In genomic region chr15:79074913-79075532, GRCm38 (mm10) we compare ENCODE assay signal across 8 mouse cellular contexts. TPM values are rescaled to one million over a fixed set of nuclear protein-coding genes. Genes with fewer than 3 reads are reported as not detected.
DNase-seq lines count a peak whose midpoint lies in the region; ATAC-seq and TF ChIP-seq lines count a peak whose summit lies in the region.

Gene Eif3l (plus strand): TSS chr15:79075179.

- peaks cover 19% of the 10 kb centered on the region for H3K4me1 ChIP-seq in heart, embryonic 13.5 days
- H3K4me1 ChIP-seq in liver, embryonic 14.5 days (replicated peaks; ENCODE audit: control insufficient read depth in 2 of 2, insufficient read depth in 2 of 2, low read length in 1 of 2) = peaks cover 8 to 15% of the 10 kb centered on the region in 2 experiments
- H3K4me1 ChIP-seq in neural tube, embryonic 11.5 days (ENCODE audit: control insufficient read depth, insufficient read depth, low read length) = peaks cover 14% of the 10 kb centered on the region
- no peaks in the 10 kb centered on the region for H3K4me1 ChIP-seq in stomach, postnatal 0 days (replicated peaks; ENCODE audit: control insufficient read depth, insufficient read depth)

- peaks cover 41% of the 10 kb centered on the region for H3K36me3 ChIP-seq in heart, embryonic 13.5 days
- H3K36me3 ChIP-seq in liver, embryonic 14.5 days (replicated peaks; ENCODE audit: control insufficient read depth, insufficient read depth, low read depth) = peaks cover 36% of the 10 kb centered on the region
- H3K36me3 ChIP-seq in neural tube, embryonic 11.5 days (ENCODE audit: control insufficient read depth, insufficient read depth, low read length) = peaks cover 13% of the 10 kb centered on the region
- peaks cover 13% of the 10 kb centered on the region for H3K36me3 ChIP-seq in stomach, postnatal 0 days (ENCODE audit: control insufficient read depth, insufficient read depth, low read length)

- peak within 1 kb of the TSS; percentile 97 for H3K4me2 ChIP-seq in heart, embryonic 13.5 days
- peak within 1 kb of the TSS; percentile 97 for H3K4me2 ChIP-seq in liver, embryonic 14.5 days (ENCODE audit: low read depth)
- H3K4me2 ChIP-seq in neural tube, embryonic 11.5 days (ENCODE audit: low read depth) = peak within 1 kb of the TSS; percentile 80
- peak within 1 kb of the TSS; percentile 75 for H3K4me2 ChIP-seq in stomach, postnatal 0 days (replicated peaks; ENCODE audit: low read depth)

- H3K9ac ChIP-seq in heart, embryonic 13.5 days = peak within 1 kb of the TSS; percentile 94
- H3K9ac ChIP-seq in liver, embryonic 14.5 days (replicated peaks) = peak within 1 kb of the TSS; percentile 73
- H3K9ac ChIP-seq in neural tube, embryonic 11.5 days (ENCODE audit: low read length) = peak within 1 kb of the TSS; percentile 63
- H3K9ac ChIP-seq in stomach, postnatal 0 days (ENCODE audit: low read length) = peak within 1 kb of the TSS; percentile 84

- H3K27me3 ChIP-seq in heart, embryonic 13.5 days (replicated peaks) = no peaks in the 10 kb centered on the region; the same call in 1 of the 2 replicates
- H3K27me3 ChIP-seq in liver, embryonic 14.5 days (ENCODE audit: control insufficient read depth, insufficient read depth, low read length) = no peaks in the 10 kb centered on the region
- H3K27me3 ChIP-seq in neural tube, embryonic 11.5 days (ENCODE audit: control insufficient read depth, insufficient read depth, low read length) = no peaks in the 10 kb centered on the region
- H3K27me3 ChIP-seq in stomach, postnatal 0 days (ENCODE audit: control insufficient read depth, insufficient read depth, low read length) = no peaks in the 10 kb centered on the region

- TF ChIP-seq EP300 in liver, embryonic 14.5 days (IDR thresholded peaks at IDR 0.05; ENCODE audit: low read depth) = no peak
- TF ChIP-seq EP300 in stomach, postnatal 0 days (optimal IDR thresholded peaks at IDR 0.05) = no peak

- peak; percentile 94 for ATAC-seq in erythroid progenitor cell, adult 5-6 weeks (replicated peaks; ENCODE audit: low FRiP score, poor library complexity, severe bottlenecking)
- peak; percentile 70 for ATAC-seq in heart, embryonic 13.5 days (ENCODE audit: extremely low read depth, insufficient number of reproducible peaks, low FRiP score, low TSS enrichment)
- peak; percentile 81 for ATAC-seq in liver, embryonic 14.5 days (ENCODE audit: insufficient read depth)
- ATAC-seq in neural tube, embryonic 11.5 days (ENCODE audit: insufficient read depth, low FRiP score, low TSS enrichment) = peak; percentile 69; the same call in 1 of the 2 replicates
- peak; percentile 80 for ATAC-seq in stomach, postnatal 0 days (ENCODE audit: low FRiP score, low TSS enrichment)

- H3K27ac ChIP-seq in heart, embryonic 13.5 days (replicated peaks) = peak within 1 kb of the TSS; percentile 91
- H3K27ac ChIP-seq in liver, embryonic 14.5 days = peak within 1 kb of the TSS; percentile 67
- 0 out of 2 replicates have a peak within 1 kb of the TSS, but pooled peaks have one; percentile 23 for H3K27ac ChIP-seq in neural tube, embryonic 11.5 days (ENCODE audit: low read depth, low read length)
- peak within 1 kb of the TSS; percentile 83 for H3K27ac ChIP-seq in stomach, postnatal 0 days (replicated peaks)

- peak; percentile 90 for DNase-seq in CD4-positive, CD25-positive, alpha-beta regulatory T cell, adult 2 months (ENCODE audit: low read depth, low spot score)
- DNase-seq in brain, embryonic 18.5 days (ENCODE audit: low read depth, low spot score) = peak; percentile 77
- DNase-seq in kidney, postnatal 10 days = peak; percentile 94
- peak; percentile 71 to 73 (median 71) for DNase-seq in liver, embryonic 14.5 days (ENCODE audit: low read depth in 3 of 3, low spot score in 3 of 3)
- DNase-seq in neural tube, embryonic 11.5 days (ENCODE audit: low spot score) = peak; percentile 90
- DNase-seq in stomach, postnatal 0 days (ENCODE audit: low spot score) = peak; percentile 91

- peak; percentile 52 for TF ChIP-seq CTCF in liver, embryonic 14.5 days (IDR thresholded peaks at IDR 0.05; ENCODE audit: low read depth)
- TF ChIP-seq CTCF in stomach, postnatal 0 days (IDR thresholded peaks at IDR 0.05; ENCODE audit: low read depth) = peak; percentile 21; the same call in 1 of the 2 replicates

- H3K4me3 ChIP-seq in heart, embryonic 13.5 days = peak within 1 kb of the TSS; percentile 88
- H3K4me3 ChIP-seq in liver, embryonic 14.5 days (ENCODE audit: insufficient read depth in 1 of 2, low read depth in 2 of 2, low read length in 2 of 2) = peak within 1 kb of the TSS; percentile 71 to 85
- H3K4me3 ChIP-seq in neural tube, embryonic 11.5 days (ENCODE audit: low read depth, low read length) = peak within 1 kb of the TSS; percentile 84
- H3K4me3 ChIP-seq in stomach, postnatal 0 days (ENCODE audit: low read depth, low read length) = peak within 1 kb of the TSS; percentile 89

- WGBS in heart, embryonic 13.5 days = under 1% methylated on average over 49 of the region's 49 CpGs
- under 1% methylated on average over 48 of the region's 49 CpGs for WGBS in liver, embryonic 14.5 days (ENCODE audit: insufficient replicate concordance)
- under 1% methylated on average over 49 of the region's 49 CpGs for WGBS in neural tube, embryonic 11.5 days
- 0% methylated on average over 49 of the region's 49 CpGs for WGBS in stomach, postnatal 0 days

- no peaks in the 10 kb centered on the region for H3K9me3 ChIP-seq in heart, embryonic 13.5 days
- H3K9me3 ChIP-seq in liver, embryonic 14.5 days (ENCODE audit: control insufficient read depth, low read length) = no peaks in the 10 kb centered on the region
- H3K9me3 ChIP-seq in neural tube, embryonic 11.5 days (ENCODE audit: control insufficient read depth, low read length) = no peaks in the 10 kb centered on the region
- no peaks in the 10 kb centered on the region for H3K9me3 ChIP-seq in stomach, postnatal 0 days (ENCODE audit: control insufficient read depth, low read length)

RNA-seq across cellular contexts. Expression of gene Eif3l, which starts in this region (rescaled TPM):
- 50.1 and 69.2 TPM in 2 replicates for total RNA-seq in erythroid progenitor cell, adult 5-6 weeks (2015; ENCODE audit: low replicate concordance)
- 47.1 and 47.9 TPM in 2 replicates for total RNA-seq in erythroid progenitor cell, adult 5-6 weeks (2017; ENCODE audit: low replicate concordance)
- polyA plus RNA-seq in heart, embryonic 13.5 days (2015; fragmentation: Nextera tagmentation; extraction: Ambion mirVana) = 154 and 160 TPM in 2 replicates
- 99.9 and 104 TPM in 2 replicates for polyA plus RNA-seq in liver, embryonic 14.5 days (2012; rRNA removed)
- polyA plus RNA-seq in liver, embryonic 14.5 days (2014; fragmentation: Nextera tagmentation; extraction: Ambion mirVana) = 130 and 132 TPM in 2 replicates
- polyA plus RNA-seq in neural tube, embryonic 11.5 days (2014; fragmentation: Nextera tagmentation; extraction: Ambion mirVana) = 250 and 259 TPM in 2 replicates
- polyA plus RNA-seq in stomach, postnatal 0 days (2015; fragmentation: Nextera tagmentation; extraction: Ambion mirVana) = 132 and 135 TPM in 2 replicates

Comparison
In these comparisons a context has a peak if more than half of its experiments do, and no peak if none do; other contexts are left out.
1. Peak in every context shown above with its lines: DNase-seq, ATAC-seq, H3K4me3 ChIP-seq and H3K27ac ChIP-seq.
2. H3K27ac ChIP-seq: peak in every context shown above with its lines; median percentile 91 in heart, embryonic 13.5 days; 83 in stomach, postnatal 0 days; 67 in liver, embryonic 14.5 days; 23 in neural tube, embryonic 11.5 days.